Mouse (Mus musculus) CD4-positive, CD25-positive, alpha-beta regulatory T cell, adult 2 months (primary cell): ENCODE results near the gene Il17rc.

Experiments used
- DNase-seq: peaks from one replicate; pipeline ENCODE4 v3.0.0-alpha.2; 2012; ENCODE audit warnings: low read depth, low spot score

Gene Il17rc

GRCm38 (mm10) chr6:113494258-113494788 is 23.1 kb downstream of the Il17rc start:
- DNase-seq: peak; percentile 95

- DNase-seq: no peak
Measured at GRCm38 (mm10) chr6:113495071-113495675, 23.9 kb downstream of the Il17rc start.

- DNase-seq: no peak
Measured at GRCm38 (mm10) chr6:113499346-113499745, 28.1 kb downstream of the Il17rc start.

- DNase-seq: no peak
Measured at GRCm38 (mm10) chr6:113501388-113502084, 30.3 kb downstream of the Il17rc start, which contains the start of gene Prrt3. Gene Prrt3, minus strand, starts transcription at chr6:113501931.

GRCm38 (mm10) chr6:113502801-113503200 is 31.6 kb downstream of the Il17rc start:
- DNase-seq: no peak

GRCm38 (mm10) chr6:113505689-113506088 is 34.5 kb downstream of the Il17rc start:
- DNase-seq: no peak

GRCm38 (mm10) chr6:113507130-113507529 is 35.9 kb downstream of the Il17rc start:
- no peak for DNase-seq

- DNase-seq: no peak
Measured at GRCm38 (mm10) chr6:113508272-113508946, 37.2 kb downstream of the Il17rc start.

- no peak for DNase-seq
Measured at GRCm38 (mm10) chr6:113508947-113509280, 37.7 kb downstream of the Il17rc start.

GRCm38 (mm10) chr6:113513944-113514343 is 42.7 kb downstream of the Il17rc start:
- no peak for DNase-seq

- no peak for DNase-seq
Measured at GRCm38 (mm10) chr6:113514600-113514999, 43.4 kb downstream of the Il17rc start.

GRCm38 (mm10) chr6:113517434-113518080 is 46.3 kb downstream of the Il17rc start:
- no peak for DNase-seq

GRCm38 (mm10) chr6:113522310-113522709 is 51.1 kb downstream of the Il17rc start:
- DNase-seq: no peak

GRCm38 (mm10) chr6:113523420-113523819 is 52.2 kb downstream of the Il17rc start:
- DNase-seq: no peak

GRCm38 (mm10) chr6:113530932-113531839 is 60.0 kb downstream of the Il17rc start, which contains the start of the genes Emc3 and Fancd2:
Gene Emc3, minus strand, starts transcription at chr6:113531652.
Gene Fancd2, plus strand, starts transcription at chr6:113531682.
- peak; percentile 92 for DNase-seq

- DNase-seq: no peak
Measured at GRCm38 (mm10) chr6:113531840-113532404, 60.7 kb downstream of the Il17rc start.
